Mouse (Mus musculus) cerebellum, postnatal 25 days (tissue): Measurements from ENCODE around the gene Aldh3a1.
"Not testable (repeated sequence)": the region's sequence is repeated elsewhere in the genome, so short reads cannot be mapped to it uniquely, and the experiment has no call there.

ENCODE experiments used
- DNase-seq, 2 experiments: peaks; one replicate each; pipeline ENCODE4 v3.0.0; 2021; ENCODE audit warnings: mixed read lengths in 2 of 2

Gene Aldh3a1

GRCm38 (mm10) chr11:61207487-61208246 lies at the start of gene Aldh3a1:
Aldh3a1 (plus strand) TSS chr11:61207537.
- no peak for DNase-seq

- no peak for DNase-seq
Observed at GRCm38 (mm10) chr11:61158141-61158540, 49.2 kb upstream of the Aldh3a1 start.

- DNase-seq = peak; percentile 84 to 88
Observed at GRCm38 (mm10) chr11:61159796-61160732, 47.3 kb upstream of the Aldh3a1 start.

GRCm38 (mm10) chr11:61161121-61161520 lies 46.2 kb upstream of the Aldh3a1 start:
- DNase-seq = peak in 1 of 2 experiments; percentile 31

GRCm38 (mm10) chr11:61162776-61163175 lies 44.6 kb upstream of the Aldh3a1 start:
- no peak for DNase-seq

GRCm38 (mm10) chr11:61163341-61163740 lies 44.0 kb upstream of the Aldh3a1 start:
- DNase-seq = no peak

- DNase-seq = no peak
Observed at GRCm38 (mm10) chr11:61164366-61164765, 43.0 kb upstream of the Aldh3a1 start.

- no peak for DNase-seq
Observed at GRCm38 (mm10) chr11:61164881-61165280, 42.5 kb upstream of the Aldh3a1 start.

GRCm38 (mm10) chr11:61170184-61170583 lies 37.2 kb upstream of the Aldh3a1 start:
- peak in 1 of 2 experiments; percentile 51 for DNase-seq

GRCm38 (mm10) chr11:61173477-61173876 lies 33.9 kb upstream of the Aldh3a1 start:
- DNase-seq = peak; percentile 44 to 56

- DNase-seq = peak in 1 of 2 experiments; percentile 74
Observed at GRCm38 (mm10) chr11:61174291-61174820, 33.0 kb upstream of the Aldh3a1 start.

- peak; percentile 98 to 99 for DNase-seq
Observed at GRCm38 (mm10) chr11:61174821-61175658, 32.3 kb upstream of the Aldh3a1 start, which contains the start of gene Usp22. Usp22 (minus strand) TSS chr11:61175055.

- no peak for DNase-seq
Observed at GRCm38 (mm10) chr11:61175778-61176177, 31.6 kb upstream of the Aldh3a1 start.

GRCm38 (mm10) chr11:61176321-61176720 lies 31.0 kb upstream of the Aldh3a1 start:
- no peak for DNase-seq

GRCm38 (mm10) chr11:61180361-61180760 lies 27.0 kb upstream of the Aldh3a1 start:
- no peak for DNase-seq

- DNase-seq = no peak
Observed at GRCm38 (mm10) chr11:61181624-61182023, 25.7 kb upstream of the Aldh3a1 start.

GRCm38 (mm10) chr11:61183820-61184219 lies 23.5 kb upstream of the Aldh3a1 start:
- DNase-seq = no peak

GRCm38 (mm10) chr11:61190776-61191175 lies 16.6 kb upstream of the Aldh3a1 start:
- no peak for DNase-seq

GRCm38 (mm10) chr11:61192123-61192522 lies 15.2 kb upstream of the Aldh3a1 start:
- DNase-seq = not testable (repeated sequence)

GRCm38 (mm10) chr11:61192779-61193178 lies 14.6 kb upstream of the Aldh3a1 start:
- no peak for DNase-seq

GRCm38 (mm10) chr11:61193392-61193791 lies 13.9 kb upstream of the Aldh3a1 start:
- peak; percentile 90 to 95 for DNase-seq
